Mouse (Mus musculus) fibroblast of lung, adult 2 months (primary cell): ENCODE measurements around the gene Pcp4l1.
"Not testable (repeated sequence)": the region's sequence is repeated elsewhere in the genome, so short reads cannot be mapped to it uniquely, and the experiment has no call there.

Experiments
- DNase-seq: peaks from one replicate; pipeline ENCODE4 v3.0.0-alpha.2; 2011; ENCODE audit warnings: low read depth

Pcp4l1 gene

GRCm38 (mm10) chr1:171195887-171196397, at the start of gene Pcp4l1:
Pcp4l1 (minus strand) TSS chr1:171196268.
- DNase-seq: no peak

- no peak for DNase-seq
Observed at GRCm38 (mm10) chr1:171245353-171245752, 49.3 kb upstream of the Pcp4l1 start.

GRCm38 (mm10) chr1:171241952-171242351, 45.9 kb upstream of the Pcp4l1 start:
- not testable (repeated sequence) for DNase-seq

- DNase-seq: no peak
Observed at GRCm38 (mm10) chr1:171240911-171241310, 44.8 kb upstream of the Pcp4l1 start.

GRCm38 (mm10) chr1:171239992-171240744, 44.1 kb upstream of the Pcp4l1 start:
- no peak for DNase-seq

GRCm38 (mm10) chr1:171238463-171238862, 42.4 kb upstream of the Pcp4l1 start:
- DNase-seq: no peak

- DNase-seq: no peak
Observed at GRCm38 (mm10) chr1:171237438-171237837, 41.4 kb upstream of the Pcp4l1 start.

- no peak for DNase-seq
Observed at GRCm38 (mm10) chr1:171235791-171236190, 39.7 kb upstream of the Pcp4l1 start.

- DNase-seq: no peak
Observed at GRCm38 (mm10) chr1:171234538-171234937, 38.5 kb upstream of the Pcp4l1 start.

- no peak for DNase-seq
Observed at GRCm38 (mm10) chr1:171234126-171234525, 38.1 kb upstream of the Pcp4l1 start, which contains the start of gene Fcer1g. Fcer1g (minus strand) TSS chr1:171234365.

GRCm38 (mm10) chr1:171232800-171233730, 37.0 kb upstream of the Pcp4l1 start:
- DNase-seq: no peak

- no peak for DNase-seq
Observed at GRCm38 (mm10) chr1:171232348-171232747, 36.3 kb upstream of the Pcp4l1 start.

- no peak for DNase-seq
Observed at GRCm38 (mm10) chr1:171231844-171232243, 35.8 kb upstream of the Pcp4l1 start.

GRCm38 (mm10) chr1:171230215-171230614, 34.1 kb upstream of the Pcp4l1 start:
- no peak for DNase-seq

GRCm38 (mm10) chr1:171229750-171230149, 33.7 kb upstream of the Pcp4l1 start:
- DNase-seq: no peak

- no peak for DNase-seq
Observed at GRCm38 (mm10) chr1:171227879-171228278, 31.8 kb upstream of the Pcp4l1 start.

- DNase-seq: no peak
Observed at GRCm38 (mm10) chr1:171226780-171227179, 30.7 kb upstream of the Pcp4l1 start.

GRCm38 (mm10) chr1:171224857-171225256, 28.8 kb upstream of the Pcp4l1 start, which contains the start of gene Apoa2:
Apoa2 (plus strand) TSS chr1:171225054.
- no peak for DNase-seq

- no peak for DNase-seq
Observed at GRCm38 (mm10) chr1:171223796-171224195, 27.7 kb upstream of the Pcp4l1 start.

- DNase-seq: no peak
Observed at GRCm38 (mm10) chr1:171223168-171223567, 27.1 kb upstream of the Pcp4l1 start.

- DNase-seq: peak; percentile 100
Observed at GRCm38 (mm10) chr1:171222238-171223155, 26.4 kb upstream of the Pcp4l1 start, which contains the start of gene Tomm40l. Tomm40l (minus strand) TSS chr1:171222514.
